Mouse (Mus musculus): ENCODE measurements around the gene Pnpla3. TPM values are rescaled to one million over a fixed set of nuclear protein-coding genes. Genes with fewer than 3 reads are reported as not detected.

The Pnpla3 gene
- polyA plus RNA-seq (2015; fragmentation: Nextera tagmentation; extraction: Ambion mirVana): 3.0 and 3.9 TPM in 2 replicates

- Histone ChIP-seq H3K36me3 (no peaks in the 10 kb centered on the region), H3K4me3 (replicated peaks) (peak within 1 kb of the TSS; percentile 56), H3K9ac (peak within 1 kb of the TSS; percentile 48), H3K4me2 (replicated peaks) (peak within 1 kb of the TSS; percentile 99), H3K27me3 (no peaks in the 10 kb centered on the region), H3K9me3 (replicated peaks) (no peaks in the 10 kb centered on the region), H3K27ac (replicated peaks) (peak within 1 kb of the TSS; percentile 28; the same call in 1 of the 2 replicates), H3K4me1 (peaks cover 16% of the 10 kb centered on the region)
- under 1% methylated on average over 28 of the region's 28 CpGs for WGBS
- ATAC-seq (ENCODE audit: insufficient number of reproducible peaks, low FRiP score, low TSS enrichment, low read depth): peak; percentile 96
Observed at GRCm38 (mm10) chr15:84167600-84167999, at the start of gene Pnpla3. TSS of gene Pnpla3 (plus strand) at chr15:84167837.

- ATAC-seq (ENCODE audit: insufficient number of reproducible peaks, low FRiP score, low TSS enrichment, low read depth): no peak
- no peaks in the 10 kb centered on the region for H3K9me3 ChIP-seq (replicated peaks)
- H3K36me3 ChIP-seq: no peaks in the 10 kb centered on the region
- H3K4me2 ChIP-seq (replicated peaks): no peak overlapping the region
- WGBS: 22% methylated on average over 6 of the region's 6 CpGs
- H3K27ac ChIP-seq (replicated peaks): no peak overlapping the region
- no peaks in the 10 kb centered on the region for H3K4me1 ChIP-seq
- no peak overlapping the region for H3K4me3 ChIP-seq (replicated peaks)
- H3K27me3 ChIP-seq: no peaks in the 10 kb centered on the region
- H3K9ac ChIP-seq: no peak overlapping the region
Observed at GRCm38 (mm10) chr15:84120612-84121011, 47.0 kb upstream of the Pnpla3 start.

GRCm38 (mm10) chr15:84121036-84121435 lies 46.6 kb upstream of the Pnpla3 start:
- H3K27ac ChIP-seq (replicated peaks): no peak overlapping the region
- no peak overlapping the region for H3K4me3 ChIP-seq (replicated peaks)
- H3K4me2 ChIP-seq (replicated peaks): no peak overlapping the region
- H3K4me1 ChIP-seq: no peaks in the 10 kb centered on the region
- no peak overlapping the region for H3K9ac ChIP-seq
- WGBS: 55% methylated on average over 7 of the region's 7 CpGs
- H3K27me3 ChIP-seq: no peaks in the 10 kb centered on the region
- no peaks in the 10 kb centered on the region for H3K36me3 ChIP-seq
- H3K9me3 ChIP-seq (replicated peaks): no peaks in the 10 kb centered on the region
- ATAC-seq (ENCODE audit: insufficient number of reproducible peaks, low FRiP score, low TSS enrichment, low read depth): no peak

- WGBS: 57% methylated on average over 8 of the region's 8 CpGs
- no peaks in the 10 kb centered on the region for H3K9me3 ChIP-seq (replicated peaks)
- H3K4me1 ChIP-seq: no peaks in the 10 kb centered on the region
- H3K27ac ChIP-seq (replicated peaks): no peak within 1 kb of the TSS
- ATAC-seq (ENCODE audit: insufficient number of reproducible peaks, low FRiP score, low TSS enrichment, low read depth): no peak
- H3K9ac ChIP-seq: no peak within 1 kb of the TSS
- H3K36me3 ChIP-seq: no peaks in the 10 kb centered on the region
- no peaks in the 10 kb centered on the region for H3K27me3 ChIP-seq
- H3K4me2 ChIP-seq (replicated peaks): no peak within 1 kb of the TSS
- no peak within 1 kb of the TSS for H3K4me3 ChIP-seq (replicated peaks)
Observed at GRCm38 (mm10) chr15:84123075-84123474, 44.6 kb upstream of the Pnpla3 start, which contains the start of gene Pnpla5. TSS of gene Pnpla5 (minus strand) at chr15:84123175.

- no peak for ATAC-seq (ENCODE audit: insufficient number of reproducible peaks, low FRiP score, low TSS enrichment, low read depth)
Observed at GRCm38 (mm10) chr15:84124086-84124485, 43.6 kb upstream of the Pnpla3 start.

GRCm38 (mm10) chr15:84126447-84126846 lies 41.2 kb upstream of the Pnpla3 start:
- Histone ChIP-seq H3K4me3 (replicated peaks) (no peak overlapping the region), H3K9me3 (replicated peaks) (no peaks in the 10 kb centered on the region), H3K9ac (no peak overlapping the region), H3K4me1 (no peaks in the 10 kb centered on the region), H3K27me3 (no peaks in the 10 kb centered on the region), H3K4me2 (replicated peaks) (no peak overlapping the region), H3K27ac (replicated peaks) (no peak overlapping the region), H3K36me3 (no peaks in the 10 kb centered on the region)
- ATAC-seq (ENCODE audit: insufficient number of reproducible peaks, low FRiP score, low TSS enrichment, low read depth): no peak
- WGBS: 58% methylated on average over 4 of the region's 4 CpGs

More at GRCm38 (mm10) chr15:84124086-84124485, 43.6 kb upstream of the Pnpla3 start:
- Histone ChIP-seq H3K9me3 (replicated peaks) (no peaks in the 10 kb centered on the region), H3K36me3 (no peaks in the 10 kb centered on the region), H3K9ac (no peak overlapping the region), H3K27me3 (no peaks in the 10 kb centered on the region), H3K4me2 (replicated peaks) (no peak overlapping the region), H3K4me1 (no peaks in the 10 kb centered on the region), H3K4me3 (replicated peaks) (no peak overlapping the region), H3K27ac (replicated peaks) (no peak overlapping the region)
- WGBS: 68% methylated on average over 7 of the region's 7 CpGs

GRCm38 (mm10) chr15:84126871-84127270 lies 40.8 kb upstream of the Pnpla3 start:
- Histone ChIP-seq H3K27me3 (no peaks in the 10 kb centered on the region), H3K27ac (replicated peaks) (no peak overlapping the region), H3K4me3 (replicated peaks) (no peak overlapping the region), H3K4me2 (replicated peaks) (no peak overlapping the region), H3K4me1 (no peaks in the 10 kb centered on the region), H3K9me3 (replicated peaks) (no peaks in the 10 kb centered on the region), H3K9ac (no peak overlapping the region), H3K36me3 (no peaks in the 10 kb centered on the region)
- 28% methylated on average over 5 of the region's 5 CpGs for WGBS
- ATAC-seq (ENCODE audit: insufficient number of reproducible peaks, low FRiP score, low TSS enrichment, low read depth): no peak

GRCm38 (mm10) chr15:84131096-84131786 lies 36.4 kb upstream of the Pnpla3 start:
- WGBS: 66% methylated on average over 16 of the region's 16 CpGs
- H3K4me2 ChIP-seq (replicated peaks): no peak overlapping the region
- no peaks in the 10 kb centered on the region for H3K36me3 ChIP-seq
- H3K9me3 ChIP-seq (replicated peaks): no peaks in the 10 kb centered on the region
- H3K9ac ChIP-seq: no peak overlapping the region
- no peak overlapping the region for H3K4me3 ChIP-seq (replicated peaks)
- no peaks in the 10 kb centered on the region for H3K4me1 ChIP-seq
- no peak for ATAC-seq (ENCODE audit: insufficient number of reproducible peaks, low FRiP score, low TSS enrichment, low read depth)
- H3K27me3 ChIP-seq: no peaks in the 10 kb centered on the region
- no peak overlapping the region for H3K27ac ChIP-seq (replicated peaks)

GRCm38 (mm10) chr15:84131971-84132370 lies 35.7 kb upstream of the Pnpla3 start:
- Histone ChIP-seq H3K4me1 (no peaks in the 10 kb centered on the region), H3K36me3 (no peaks in the 10 kb centered on the region), H3K9ac (no peak overlapping the region), H3K27ac (replicated peaks) (no peak overlapping the region), H3K4me2 (replicated peaks) (no peak overlapping the region), H3K4me3 (replicated peaks) (no peak overlapping the region), H3K27me3 (no peaks in the 10 kb centered on the region), H3K9me3 (replicated peaks) (no peaks in the 10 kb centered on the region)
- ATAC-seq (ENCODE audit: insufficient number of reproducible peaks, low FRiP score, low TSS enrichment, low read depth): no peak
- WGBS: 94% methylated on average over 7 of the region's 7 CpGs

- Histone ChIP-seq H3K27me3 (no peaks in the 10 kb centered on the region), H3K9me3 (replicated peaks) (no peaks in the 10 kb centered on the region), H3K4me2 (replicated peaks) (no peak overlapping the region), H3K36me3 (no peaks in the 10 kb centered on the region), H3K4me1 (no peaks in the 10 kb centered on the region), H3K9ac (no peak overlapping the region), H3K27ac (replicated peaks) (no peak overlapping the region), H3K4me3 (replicated peaks) (no peak overlapping the region)
- 64% methylated on average over 4 of the region's 4 CpGs for WGBS
- ATAC-seq (ENCODE audit: insufficient number of reproducible peaks, low FRiP score, low TSS enrichment, low read depth): no peak
Observed at GRCm38 (mm10) chr15:84133440-84133839, 34.2 kb upstream of the Pnpla3 start.

GRCm38 (mm10) chr15:84135472-84135871 lies 32.2 kb upstream of the Pnpla3 start:
- no peak overlapping the region for H3K9ac ChIP-seq
- no peaks in the 10 kb centered on the region for H3K4me1 ChIP-seq
- no peaks in the 10 kb centered on the region for H3K9me3 ChIP-seq (replicated peaks)
- 87% methylated on average over 5 of the region's 5 CpGs for WGBS
- H3K27me3 ChIP-seq: no peaks in the 10 kb centered on the region
- H3K27ac ChIP-seq (replicated peaks): no peak overlapping the region
- no peaks in the 10 kb centered on the region for H3K36me3 ChIP-seq
- H3K4me2 ChIP-seq (replicated peaks): no peak overlapping the region
- no peak for ATAC-seq (ENCODE audit: insufficient number of reproducible peaks, low FRiP score, low TSS enrichment, low read depth)
- H3K4me3 ChIP-seq (replicated peaks): no peak overlapping the region

Measured in embryonic facial prominence, embryonic 15.5 days (tissue).